Mouse (Mus musculus): ENCODE data around the gene AW011738.

AW011738 gene

GRCm38 (mm10) chr4:156249567-156249966 is 46.5 kb downstream of the AW011738 start:
- DNase-seq: no peak

DNA sequence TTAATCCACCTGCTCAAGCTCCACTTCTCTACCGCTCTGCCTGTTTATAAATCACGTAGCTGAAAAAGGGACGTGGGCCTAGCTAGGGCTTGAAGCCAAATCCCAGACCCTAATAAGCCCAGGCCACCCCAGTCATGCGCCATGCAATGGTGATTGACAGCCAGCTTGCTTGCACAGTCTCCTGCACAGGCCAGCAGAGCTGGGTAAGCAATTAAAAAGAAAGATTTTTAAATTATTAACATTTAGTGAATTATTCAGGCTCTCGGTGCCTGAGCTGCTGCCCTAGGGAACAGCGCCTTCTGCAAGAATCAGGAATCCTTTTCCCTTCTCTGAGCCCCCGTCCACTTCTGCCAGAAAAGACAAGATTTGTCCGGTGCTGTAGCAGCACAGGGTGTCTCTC is 48.0 kb downstream of the AW011738 start:
- DNase-seq: no peak

DNA sequence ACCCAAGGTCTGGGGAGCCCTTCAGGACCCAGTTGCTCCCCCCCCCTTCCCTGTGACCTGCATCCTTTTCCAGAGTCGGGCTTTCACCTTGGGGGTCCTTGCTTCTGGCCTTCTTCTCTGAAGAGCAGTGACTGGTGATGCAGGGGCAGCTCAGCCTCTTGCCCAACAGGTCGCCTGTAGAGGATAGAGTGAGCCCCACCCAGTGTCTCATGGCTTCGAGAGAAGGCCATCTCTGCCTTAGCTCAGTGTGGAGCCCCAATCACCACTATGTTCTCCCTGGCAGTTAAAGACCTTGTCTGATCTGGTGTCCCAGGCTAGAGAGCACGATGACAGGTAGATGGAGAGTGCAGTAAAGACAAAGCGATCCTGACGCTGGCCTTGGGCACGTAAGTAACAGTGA is 49.0 kb downstream of the AW011738 start:
- DNase-seq: no peak

GRCm38 (mm10) chr4:156252619-156253018 is 49.5 kb downstream of the AW011738 start:
- no peak for DNase-seq

DNA sequence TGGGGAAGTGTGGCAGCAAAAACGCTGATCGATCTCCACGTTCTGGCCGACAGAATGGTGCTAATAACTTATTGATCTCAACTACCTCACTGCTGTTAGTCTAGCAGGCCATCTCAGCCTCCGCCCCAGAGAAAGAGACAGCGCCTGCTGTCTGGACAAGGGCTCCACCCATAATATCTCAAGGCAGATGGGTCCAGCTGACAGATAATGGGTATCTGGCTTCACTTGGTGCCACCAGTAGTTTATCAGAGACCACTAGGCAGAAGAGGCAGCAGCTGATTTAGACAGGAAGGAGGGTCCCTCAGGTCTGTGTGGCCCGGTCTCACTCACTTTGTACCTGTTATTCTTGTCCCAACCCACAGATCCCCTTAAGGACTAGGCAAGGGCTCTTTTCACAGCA is 49.9 kb downstream of the AW011738 start:
- DNase-seq: peak; percentile 14

- DNase-seq: peak; percentile 50
Observed at GRCm38 (mm10) chr4:156254361-156255077, 51.4 kb downstream of the AW011738 start.

Data from embryo, embryonic 11 days (tissue).